ENCODE assay signal across 8 mouse cellular contexts in the genomic region with DNA sequence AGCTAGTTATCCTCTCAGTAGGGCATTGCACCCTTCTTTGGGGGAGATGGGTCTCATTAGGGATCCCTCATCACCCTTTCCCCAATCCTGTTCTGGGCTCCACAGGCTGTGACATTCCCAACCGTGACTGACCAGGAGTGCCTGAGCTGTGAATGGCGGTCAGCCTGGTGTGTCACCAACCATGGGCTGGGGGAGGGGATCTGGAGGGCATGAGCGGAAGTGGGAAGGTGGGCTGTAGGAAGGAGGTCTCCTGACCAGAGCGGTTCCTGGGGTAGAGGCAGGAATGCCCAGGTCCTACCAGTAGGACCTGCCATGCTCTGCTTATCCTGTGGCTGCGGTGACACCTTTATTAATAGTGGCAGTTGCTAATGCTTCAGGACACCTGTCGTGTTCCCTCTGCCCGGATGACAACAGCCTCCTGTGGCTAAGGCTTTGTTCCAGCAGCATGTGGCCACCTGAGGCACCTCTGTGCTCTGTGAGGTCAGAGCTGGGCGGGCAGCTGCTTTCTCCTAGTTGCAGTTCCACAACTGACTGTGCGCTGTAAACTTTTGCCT. TPM values are rescaled to one million over a fixed set of nuclear protein-coding genes. Genes with fewer than 3 reads are reported as not detected.
DNase-seq lines count a peak whose midpoint lies in the region; ATAC-seq and TF ChIP-seq lines count a peak whose summit lies in the region.

No protein-coding gene starts in this region.

- ATAC-seq in kidney, embryonic 16.5 days (ENCODE audit: low FRiP score, low TSS enrichment) = peak; percentile 27
- no peak for ATAC-seq in hindbrain, embryonic 13.5 days (ENCODE audit: low FRiP score)
- peak; percentile 4; the same call in 1 of the 2 replicates for ATAC-seq in midbrain, embryonic 13.5 days

- DNase-seq in kidney, adult 9 months = no peak
- no peak for DNase-seq in adrenal gland, adult (ENCODE audit: inconsistent age in 2 of 2, low spot score in 1 of 2)
- DNase-seq in left cerebral cortex, adult 18-20 months (ENCODE audit: low spot score in 2 of 2) = no peak
- no peak for DNase-seq in left cerebral cortex, postnatal 14 days (ENCODE audit: low spot score in 2 of 2)

- H3K4me1 ChIP-seq in kidney, embryonic 16.5 days (ENCODE audit: insufficient read depth, low read length) = peaks cover 75% of the 10 kb centered on the region
- H3K4me1 ChIP-seq in cortical plate, adult 2 months (ENCODE audit: control insufficient read depth, insufficient read depth, low read length) = peaks cover 29% of the 10 kb centered on the region
- peaks cover 84% of the 10 kb centered on the region for H3K4me1 ChIP-seq in hindbrain, embryonic 13.5 days (replicated peaks)
- H3K4me1 ChIP-seq in midbrain, embryonic 13.5 days (replicated peaks) = peaks cover 85% of the 10 kb centered on the region

- no peak for TF ChIP-seq CTCF in cortical plate, adult 2 months (IDR thresholded peaks at IDR 0.05; ENCODE audit: extremely low read depth, insufficient read depth, low read length)

- no peak for TF ChIP-seq POLR2A in cortical plate, adult 2 months (IDR thresholded peaks at IDR 0.05; ENCODE audit: extremely low read depth, insufficient read depth, low read length)

- intact Hi-C loops in left cerebral cortex, postnatal 14 days (cut with DNase I) = no loop called here

- H3K9ac ChIP-seq in kidney, embryonic 16.5 days (replicated peaks; ENCODE audit: low read length) = peak overlapping the region; percentile 64; the same call in 1 of the 2 replicates
- H3K9ac ChIP-seq in hindbrain, embryonic 13.5 days = peak overlapping the region; percentile 65
- 0 out of 2 replicates have a peak overlapping the region, but pooled peaks have one; percentile 50 for H3K9ac ChIP-seq in midbrain, embryonic 13.5 days (replicated peaks)

- no peaks in the 10 kb centered on the region for H3K36me3 ChIP-seq in kidney, embryonic 16.5 days (ENCODE audit: insufficient read depth, low read length)
- H3K36me3 ChIP-seq in hindbrain, embryonic 13.5 days = peaks cover 15% of the 10 kb centered on the region; the same call in 1 of the 2 replicates
- H3K36me3 ChIP-seq in midbrain, embryonic 13.5 days = peaks cover 10% of the 10 kb centered on the region; the same call in 1 of the 2 replicates

- peak overlapping the region; percentile 89 for H3K4me2 ChIP-seq in kidney, embryonic 16.5 days (replicated peaks; ENCODE audit: low read depth, low read length)
- H3K4me2 ChIP-seq in hindbrain, embryonic 13.5 days = peak overlapping the region; percentile 65
- H3K4me2 ChIP-seq in midbrain, embryonic 13.5 days (replicated peaks) = peak overlapping the region; percentile 64

- H3K9me3 ChIP-seq in kidney, embryonic 16.5 days (ENCODE audit: low read length) = no peaks in the 10 kb centered on the region
- no peaks in the 10 kb centered on the region for H3K9me3 ChIP-seq in hindbrain, embryonic 13.5 days
- H3K9me3 ChIP-seq in midbrain, embryonic 13.5 days = no peaks in the 10 kb centered on the region

- peak overlapping the region; percentile 58 for H3K4me3 ChIP-seq in kidney, embryonic 16.5 days (ENCODE audit: low read length)
- H3K4me3 ChIP-seq in cortical plate, adult 2 months (ENCODE audit: insufficient read depth, low read length) = peak overlapping the region; percentile 47; the same call in 1 of the 2 replicates
- peak overlapping the region; percentile 37 for H3K4me3 ChIP-seq in hindbrain, embryonic 13.5 days
- H3K4me3 ChIP-seq in midbrain, embryonic 13.5 days (replicated peaks) = peak overlapping the region; percentile 38

- H3K27ac ChIP-seq in kidney, embryonic 16.5 days (ENCODE audit: low read length) = peak overlapping the region; percentile 83
- no peak overlapping the region for H3K27ac ChIP-seq in cortical plate, adult 2 months (ENCODE audit: insufficient read depth, low read length)
- H3K27ac ChIP-seq in hindbrain, embryonic 13.5 days = peak overlapping the region; percentile 12; the same call in 1 of the 2 replicates
- H3K27ac ChIP-seq in midbrain, embryonic 13.5 days = no peak overlapping the region

- H3K27me3 ChIP-seq in kidney, embryonic 16.5 days (ENCODE audit: insufficient read depth, low read length) = no peaks in the 10 kb centered on the region
- no peaks in the 10 kb centered on the region for H3K27me3 ChIP-seq in hindbrain, embryonic 13.5 days
- no peaks in the 10 kb centered on the region for H3K27me3 ChIP-seq in midbrain, embryonic 13.5 days

- WGBS in kidney, embryonic 16.5 days = 24% methylated on average over 9 of the region's 9 CpGs
- 23% methylated on average over 9 of the region's 9 CpGs for WGBS in hindbrain, embryonic 13.5 days
- 19% methylated on average over 9 of the region's 9 CpGs for WGBS in midbrain, embryonic 13.5 days

RNA-seq across cellular contexts. Expression of a gene that starts 13.8 kb away (rescaled TPM):
- 37.9 and 41.5 TPM in 2 replicates for polyA plus RNA-seq in kidney, embryonic 16.5 days (2015; fragmentation: Nextera tagmentation; extraction: Ambion mirVana)
- 167 and 176 TPM in 2 replicates for polyA plus RNA-seq in cortical plate, adult 2 months (2012; rRNA removed)
- polyA plus RNA-seq in hindbrain, embryonic 13.5 days (2015; fragmentation: Nextera tagmentation; extraction: Ambion mirVana) = 144 and 150 TPM in 2 replicates
- polyA plus RNA-seq in midbrain, embryonic 13.5 days (2015; fragmentation: Nextera tagmentation; extraction: Ambion mirVana) = 116 and 120 TPM in 2 replicates
- 100 to 1,000 TPM; 236 to 243 TPM for total RNA-seq in left cerebral cortex, adult 18-20 months (2021)
- total RNA-seq in left cerebral cortex, postnatal 14 days (2021) = 100 to 1,000 TPM; 159 to 160 TPM

RNA-seq across cellular contexts. Expression of a gene that starts 54.8 kb away (rescaled TPM):
- 0.24 and 0.34 TPM in 2 replicates for polyA plus RNA-seq in kidney, embryonic 16.5 days (2015; fragmentation: Nextera tagmentation; extraction: Ambion mirVana)
- polyA plus RNA-seq in cortical plate, adult 2 months (2012; rRNA removed) = 1.5 TPM in 2 replicates
- 0.12 and 0.19 TPM in 2 replicates for polyA plus RNA-seq in hindbrain, embryonic 13.5 days (2015; fragmentation: Nextera tagmentation; extraction: Ambion mirVana)
- 0.05 and 0.15 TPM in 2 replicates for polyA plus RNA-seq in midbrain, embryonic 13.5 days (2015; fragmentation: Nextera tagmentation; extraction: Ambion mirVana)
- under 1 TPM; 0.30 to 0.73 TPM for total RNA-seq in left cerebral cortex, adult 18-20 months (2021)
- under 1 TPM; 0.32 to 0.62 TPM for total RNA-seq in left cerebral cortex, postnatal 14 days (2021)

Comparison
In these comparisons a context has a peak if more than half of its experiments do, and no peak if none do; other contexts are left out.
1. H3K27ac ChIP-seq: peak in kidney, embryonic 16.5 days (single experiment) and hindbrain, embryonic 13.5 days (single experiment); none in cortical plate, adult 2 months (single experiment) and midbrain, embryonic 13.5 days (single experiment).
2. Peak in every context shown above with its lines, with median percentiles within 50 percentile points of each other: H3K4me2 ChIP-seq, H3K4me3 ChIP-seq and H3K9ac ChIP-seq.